Mouse (Mus musculus) retina, embryonic 14.5 days (tissue): Measurements from ENCODE around the gene Cavin1.

Experiments used
- DNase-seq: peaks from one replicate; pipeline ENCODE4 v3.0.0-alpha.2; 2015; ENCODE audit warnings: low spot score

The Cavin1 gene

GRCm38 (mm10) chr11:100912401-100913155 lies 58.1 kb downstream of the Cavin1 start:
- DNase-seq: no peak

GRCm38 (mm10) chr11:100908567-100908966 lies 62.1 kb downstream of the Cavin1 start:
- no peak for DNase-seq

DNA sequence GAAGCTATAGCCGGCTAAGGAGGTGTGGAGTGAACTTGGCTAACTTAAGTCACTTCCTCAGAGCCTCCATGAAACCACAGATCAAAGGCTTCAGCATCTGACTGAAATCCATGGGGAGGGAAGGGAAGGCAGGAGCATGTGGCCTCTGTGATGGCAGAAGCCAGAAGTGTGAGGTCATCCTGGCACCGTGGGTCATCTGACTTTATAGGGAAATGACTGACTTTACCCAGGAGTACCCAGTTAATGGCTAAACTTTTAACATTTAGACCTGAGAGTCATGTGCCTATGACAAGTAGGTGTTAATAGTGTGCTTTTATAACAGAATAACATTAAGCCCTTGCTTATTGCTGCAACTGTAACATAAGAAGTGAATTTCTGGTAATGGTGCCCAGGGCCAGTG lies 62.6 kb downstream of the Cavin1 start:
- DNase-seq: no peak

DNA sequence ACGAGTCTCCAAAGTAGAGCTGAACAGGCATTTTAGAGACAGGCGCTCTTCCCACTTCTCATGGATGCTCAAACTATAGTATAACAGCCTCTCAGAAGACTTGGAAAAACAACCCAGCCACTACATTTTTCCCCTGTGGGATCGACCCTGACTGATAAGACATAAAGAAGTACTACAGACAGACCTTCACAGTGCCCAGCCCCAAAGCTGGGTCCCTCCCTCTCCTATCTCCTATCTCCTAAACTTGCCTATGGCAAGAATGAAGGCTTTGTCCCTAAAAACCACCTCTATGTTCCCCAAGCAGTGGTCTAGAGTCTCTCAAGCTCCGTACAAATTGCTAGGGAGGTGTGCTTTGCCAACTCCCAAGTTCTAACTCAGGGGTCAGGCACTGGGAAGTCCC lies 63.8 kb downstream of the Cavin1 start:
- DNase-seq: no peak
